Mouse (Mus musculus): ENCODE measurements around the gene Olfr1013. TPM values are rescaled to one million over a fixed set of nuclear protein-coding genes. Genes with fewer than 3 reads are reported as not detected.

The Olfr1013 gene
- polyA plus RNA-seq (2012; rRNA removed; ENCODE audit: low replicate concordance), result not detected in 2 replicates

DNA sequence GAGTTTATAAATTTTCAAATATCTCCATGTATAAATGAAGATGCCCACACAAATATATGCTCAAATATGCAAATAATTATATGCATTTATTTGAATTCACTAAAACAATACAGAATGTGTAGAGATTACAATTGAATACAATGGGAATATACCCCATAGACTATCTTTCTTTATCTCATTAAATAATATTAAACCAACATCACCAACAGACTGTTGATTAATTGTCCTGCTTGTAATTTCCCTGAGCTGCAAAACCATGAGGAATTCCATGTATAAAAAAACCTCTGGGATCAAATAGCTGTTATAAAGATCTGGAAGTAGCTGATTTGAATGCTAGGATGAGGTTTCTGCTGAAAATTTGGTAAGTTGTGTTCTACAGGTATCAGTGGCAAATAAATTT lies at the start of gene Olfr1013:
TSS of gene Olfr1013 (plus strand) at position 301 of the 400 bp plus-strand sequence.

DNA sequence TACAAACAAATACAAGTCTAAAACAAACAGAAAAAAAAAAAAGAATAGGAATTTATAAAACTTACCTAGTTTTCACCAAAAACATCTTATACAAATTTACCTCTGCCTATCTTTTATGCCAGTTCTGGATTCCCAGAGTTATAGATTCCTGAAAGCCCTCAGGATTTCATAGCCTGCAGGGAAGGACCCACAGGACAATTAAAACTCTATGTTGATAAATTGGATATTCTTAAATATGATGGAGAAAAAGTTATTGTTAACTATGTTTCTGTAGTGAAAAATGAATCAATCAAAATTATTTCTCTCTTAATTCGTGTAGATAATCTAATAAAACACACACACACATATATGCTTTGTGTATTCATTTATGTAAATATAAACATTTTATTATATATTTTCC lies 4.2 kb upstream of the Olfr1013 start, which contains the start of gene Olfr1012:
TSS of gene Olfr1012 (minus strand) at position 101 of the 400 bp plus-strand sequence.

GRCm38 (mm10) chr2:85772413-85772812 lies 5.5 kb downstream of the Olfr1013 start, which contains the start of gene Olfr1014:
Gene Olfr1014 (plus strand): TSS chr2:85772713.

GRCm38 (mm10) chr2:85781717-85782116 lies 14.8 kb downstream of the Olfr1013 start, which contains the start of gene Olfr1015:
Gene Olfr1015 (plus strand): TSS chr2:85782017.

DNA sequence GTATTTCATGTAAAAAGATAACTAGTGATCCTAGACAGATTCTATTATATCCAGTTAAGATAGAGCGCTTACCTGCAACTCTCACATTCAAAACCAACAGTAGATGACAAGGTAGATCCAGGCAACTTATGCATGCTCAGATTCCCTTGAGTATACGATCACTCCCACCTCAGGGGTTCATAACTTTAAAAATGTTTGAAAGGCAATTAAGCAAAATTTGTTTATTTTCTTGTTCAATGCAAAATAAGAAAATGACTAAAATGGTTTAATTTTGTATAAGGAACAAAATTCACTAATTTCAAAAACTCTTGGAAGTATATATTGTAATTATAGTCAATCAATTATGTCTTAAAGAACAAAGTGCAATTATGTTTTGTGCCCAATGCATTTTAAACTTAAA lies 35.5 kb downstream of the Olfr1013 start, which contains the start of gene Olfr1016:
TSS of gene Olfr1016 (minus strand) at position 101 of the 400 bp plus-strand sequence.

GRCm38 (mm10) chr2:85818179-85818578 lies 51.3 kb downstream of the Olfr1013 start, which contains the start of gene Olfr1018:
Gene Olfr1018 (plus strand): TSS chr2:85818479.

Other genes with a start within 250 kb of the Olfr1013 start
- gene 4833423E24Rik, start 248.1 kb upstream of the Olfr1013 start, polyA plus RNA-seq (2012; rRNA removed; ENCODE audit: low replicate concordance), result not detected in 2 replicates
- not detected in 2 replicates for gene Olfr996, start 187.9 kb upstream of the Olfr1013 start, polyA plus RNA-seq (2012; rRNA removed; ENCODE audit: low replicate concordance)
- gene Olfr998, start 178.2 kb upstream of the Olfr1013 start, polyA plus RNA-seq (2012; rRNA removed; ENCODE audit: low replicate concordance), result not detected in 2 replicates
- not detected in 2 replicates for gene Olfr1000, start 155.2 kb upstream of the Olfr1013 start, polyA plus RNA-seq (2012; rRNA removed; ENCODE audit: low replicate concordance)
- not detected in 2 replicates for gene Olfr1002, start 116.4 kb upstream of the Olfr1013 start, polyA plus RNA-seq (2012; rRNA removed; ENCODE audit: low replicate concordance)
- gene Olfr154, start 102.6 kb upstream of the Olfr1013 start, polyA plus RNA-seq (2012; rRNA removed; ENCODE audit: low replicate concordance), result not detected in 2 replicates
- not detected in 2 replicates for gene Olfr1006, start 88.3 kb upstream of the Olfr1013 start, polyA plus RNA-seq (2012; rRNA removed; ENCODE audit: low replicate concordance)
- not detected in 2 replicates for gene Olfr1008, start 77.7 kb upstream of the Olfr1013 start, polyA plus RNA-seq (2012; rRNA removed; ENCODE audit: low replicate concordance)
- gene Olfr1009, start 51.7 kb upstream of the Olfr1013 start, polyA plus RNA-seq (2012; rRNA removed; ENCODE audit: low replicate concordance), result not detected in 2 replicates
- gene Olfr1012, start 4.3 kb upstream of the Olfr1013 start, polyA plus RNA-seq (2012; rRNA removed; ENCODE audit: low replicate concordance), result not detected in 2 replicates
- not detected in 2 replicates for gene Olfr1014, start 5.6 kb downstream of the Olfr1013 start, polyA plus RNA-seq (2012; rRNA removed; ENCODE audit: low replicate concordance)
- gene Olfr1015, start 14.9 kb downstream of the Olfr1013 start, polyA plus RNA-seq (2012; rRNA removed; ENCODE audit: low replicate concordance), result not detected in 2 replicates
- not detected in 2 replicates for gene Olfr1016, start 35.4 kb downstream of the Olfr1013 start, polyA plus RNA-seq (2012; rRNA removed; ENCODE audit: low replicate concordance)
- not detected in 2 replicates for gene Olfr1018, start 51.4 kb downstream of the Olfr1013 start, polyA plus RNA-seq (2012; rRNA removed; ENCODE audit: low replicate concordance)
- gene Olfr1019, start 78.4 kb downstream of the Olfr1013 start, polyA plus RNA-seq (2012; rRNA removed; ENCODE audit: low replicate concordance), result not detected in 2 replicates
- not detected in 2 replicates for gene Olfr1020, start 79.9 kb downstream of the Olfr1013 start, polyA plus RNA-seq (2012; rRNA removed; ENCODE audit: low replicate concordance)
- gene Olfr1022, start 101.5 kb downstream of the Olfr1013 start, polyA plus RNA-seq (2012; rRNA removed; ENCODE audit: low replicate concordance), result not detected in 2 replicates
- not detected in 2 replicates for gene Olfr1023, start 118.5 kb downstream of the Olfr1013 start, polyA plus RNA-seq (2012; rRNA removed; ENCODE audit: low replicate concordance)
- gene Olfr1024, start 138.0 kb downstream of the Olfr1013 start, polyA plus RNA-seq (2012; rRNA removed; ENCODE audit: low replicate concordance), result not detected in 2 replicates
- not detected in 2 replicates for gene Olfr1025-ps1, start 148.1 kb downstream of the Olfr1013 start, polyA plus RNA-seq (2012; rRNA removed; ENCODE audit: low replicate concordance)
- gene Olfr1026, start 154.5 kb downstream of the Olfr1013 start, polyA plus RNA-seq (2012; rRNA removed; ENCODE audit: low replicate concordance), result not detected in 2 replicates
- gene Olfr1028, start 183.3 kb downstream of the Olfr1013 start, polyA plus RNA-seq (2012; rRNA removed; ENCODE audit: low replicate concordance), result not detected in 2 replicates
- not detected in 2 replicates for gene Olfr1029, start 206.8 kb downstream of the Olfr1013 start, polyA plus RNA-seq (2012; rRNA removed; ENCODE audit: low replicate concordance)
- gene Olfr1030, start 212.2 kb downstream of the Olfr1013 start, polyA plus RNA-seq (2012; rRNA removed; ENCODE audit: low replicate concordance), result not detected in 2 replicates
- not detected in 2 replicates for gene Olfr1031, start 223.2 kb downstream of the Olfr1013 start, polyA plus RNA-seq (2012; rRNA removed; ENCODE audit: low replicate concordance)
- not detected in 2 replicates for gene Olfr1032, start 238.4 kb downstream of the Olfr1013 start, polyA plus RNA-seq (2012; rRNA removed; ENCODE audit: low replicate concordance)

Measured in duodenum, adult 2 months (tissue).